Mouse (Mus musculus): ENCODE measurements around the gene Nanos3. TPM values are rescaled to one million over a fixed set of nuclear protein-coding genes. Genes with fewer than 3 reads are reported as not detected.

The Nanos3 gene
- polyA plus RNA-seq, 1 experiment: 2.3 TPM

DNA sequence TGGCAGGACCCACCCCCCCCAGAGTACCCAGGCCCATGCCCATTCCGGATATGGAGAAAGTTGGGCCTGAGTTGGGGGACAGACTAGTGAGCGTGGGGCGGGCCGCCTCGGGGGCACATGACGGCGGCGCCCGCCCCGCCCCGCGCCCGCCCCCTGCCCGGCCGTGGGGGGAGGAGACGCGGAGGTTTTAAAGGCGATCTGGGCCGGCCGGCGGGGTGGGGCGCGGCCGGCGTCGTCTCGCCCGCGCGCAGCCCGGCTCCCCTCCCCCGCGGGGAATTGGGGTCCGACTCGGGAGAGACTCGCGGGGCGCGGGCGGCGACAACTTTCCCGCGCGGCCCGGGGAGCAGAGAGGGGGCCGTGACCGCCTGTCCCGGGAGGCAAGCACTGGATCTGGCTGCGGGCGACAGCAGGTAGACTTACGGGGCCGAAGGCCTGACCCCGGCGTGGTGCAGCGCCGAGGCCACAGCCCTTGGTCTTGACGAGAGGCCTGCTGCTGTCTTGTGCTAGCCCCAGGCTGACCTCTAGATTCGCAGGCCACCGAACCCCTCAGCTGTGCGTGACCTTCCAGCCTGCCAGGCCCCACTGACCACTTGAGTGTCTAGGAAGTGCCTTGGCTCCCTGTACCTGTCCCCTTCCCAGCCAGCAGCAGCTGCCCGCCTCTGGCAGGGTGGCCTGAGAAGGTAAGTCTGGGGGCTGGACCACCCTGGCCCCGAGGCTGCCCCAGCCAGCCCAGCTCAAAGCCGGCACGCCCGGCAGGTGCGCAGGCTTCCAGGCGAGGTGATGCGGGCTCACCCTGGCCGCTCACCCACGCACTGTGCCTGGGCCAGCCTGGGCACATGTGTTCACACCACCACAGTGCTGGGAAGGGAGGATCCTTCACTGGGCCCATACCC lies 15.9 kb upstream of the Nanos3 start:
- TF ChIP-seq POLR2A (IDR thresholded peaks at IDR 0.05; ENCODE audit: borderline replicate concordance, insufficient read depth, low read length): no peak
- no peak for TF ChIP-seq CTCF (IDR thresholded peaks at IDR 0.05; ENCODE audit: borderline replicate concordance, insufficient read depth, low read depth, low read length)
- H3K27ac ChIP-seq (ENCODE audit: insufficient read depth, low read length): peak overlapping the region; percentile 21; the same call in 1 of the 2 replicates
- peak overlapping the region; percentile 34 for H3K4me3 ChIP-seq (replicated peaks; ENCODE audit: insufficient read depth, low read depth, low read length)
- no peaks in the 10 kb centered on the region for H3K27me3 ChIP-seq (ENCODE audit: control insufficient read depth, insufficient read depth, low read length)
- H3K4me1 ChIP-seq (ENCODE audit: control insufficient read depth, insufficient read depth, low read length): no peaks in the 10 kb centered on the region
- DNase-seq: no peak
- 13% methylated on average over 66 of the region's 70 CpGs for WGBS

DNA sequence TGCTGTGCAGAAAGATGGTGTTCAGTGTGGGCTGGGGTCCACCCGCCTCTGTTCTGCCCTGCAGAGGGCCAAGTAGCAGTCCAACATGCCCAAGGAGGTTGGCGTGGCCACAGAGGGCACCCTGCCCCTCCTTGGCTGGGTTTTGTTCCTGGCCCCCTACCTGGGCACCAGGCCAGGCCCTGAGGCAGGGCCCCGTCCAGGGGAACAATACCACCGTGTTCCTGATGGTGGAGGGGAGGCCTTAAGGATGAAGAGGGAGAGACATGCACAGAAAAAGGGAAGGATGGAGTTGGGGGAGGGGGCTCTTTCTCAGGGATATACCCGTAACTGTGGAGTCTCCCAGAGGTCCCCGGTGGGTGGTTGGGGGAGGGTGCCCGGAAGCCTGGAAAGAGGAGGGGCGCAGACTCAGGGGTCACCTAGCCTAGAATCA lies 15.1 kb upstream of the Nanos3 start:
- 47% methylated on average over 8 of the region's 8 CpGs for WGBS
- no peak overlapping the region for H3K4me3 ChIP-seq (replicated peaks; ENCODE audit: insufficient read depth, low read depth, low read length)
- no peaks in the 10 kb centered on the region for H3K27me3 ChIP-seq (ENCODE audit: control insufficient read depth, insufficient read depth, low read length)
- no peak for DNase-seq
- H3K4me1 ChIP-seq (ENCODE audit: control insufficient read depth, insufficient read depth, low read length): no peaks in the 10 kb centered on the region
- no peak for TF ChIP-seq POLR2A (IDR thresholded peaks at IDR 0.05; ENCODE audit: borderline replicate concordance, insufficient read depth, low read length)
- no peak for TF ChIP-seq CTCF (IDR thresholded peaks at IDR 0.05; ENCODE audit: borderline replicate concordance, insufficient read depth, low read depth, low read length)
- H3K27ac ChIP-seq (ENCODE audit: insufficient read depth, low read length): no peak overlapping the region

DNA sequence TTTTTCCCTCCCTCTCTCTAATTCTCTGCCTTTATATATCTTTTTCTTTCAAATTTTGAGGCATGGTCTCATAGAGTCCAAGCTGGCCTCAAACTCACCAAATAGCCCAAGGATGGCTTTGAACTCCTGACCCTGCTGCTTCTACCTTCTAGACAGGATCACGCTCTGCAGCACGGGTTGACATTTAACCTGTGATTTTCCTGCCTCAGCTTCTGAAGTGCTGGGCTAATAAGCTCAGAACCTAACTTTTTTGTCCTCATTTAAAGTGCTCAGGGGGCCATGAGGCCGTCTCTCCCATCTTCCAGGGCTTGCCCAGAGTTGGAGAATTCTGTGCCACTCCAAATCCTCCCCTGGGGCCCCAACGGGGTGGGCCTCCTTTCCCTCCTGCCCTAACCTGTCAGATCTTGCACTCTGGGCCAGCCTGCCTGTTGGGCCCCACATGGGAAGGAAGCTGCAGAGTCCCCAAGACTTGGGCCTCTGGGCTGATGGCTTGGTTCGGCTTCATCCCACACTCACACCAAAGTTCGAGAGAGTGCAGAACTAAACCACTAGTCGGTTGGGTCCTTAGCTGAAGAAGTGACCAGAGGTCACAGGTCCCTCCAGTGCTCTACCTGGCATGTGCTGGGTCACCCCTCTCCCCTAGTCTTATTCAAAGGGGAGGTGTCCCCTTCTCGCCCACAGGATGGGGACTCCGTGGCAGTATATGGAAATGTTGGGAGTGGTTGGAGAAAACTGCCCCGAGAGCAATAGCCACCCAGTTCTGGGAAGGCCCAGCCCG lies 14.5 kb upstream of the Nanos3 start:
- DNase-seq: no peak
- H3K27me3 ChIP-seq (ENCODE audit: control insufficient read depth, insufficient read depth, low read length): no peaks in the 10 kb centered on the region
- no peaks in the 10 kb centered on the region for H3K4me1 ChIP-seq (ENCODE audit: control insufficient read depth, insufficient read depth, low read length)
- TF ChIP-seq POLR2A (IDR thresholded peaks at IDR 0.05; ENCODE audit: borderline replicate concordance, insufficient read depth, low read length) (no peak), CTCF (IDR thresholded peaks at IDR 0.05; ENCODE audit: borderline replicate concordance, insufficient read depth, low read depth, low read length) (no peak)
- no peak overlapping the region for H3K4me3 ChIP-seq (replicated peaks; ENCODE audit: insufficient read depth, low read depth, low read length)
- 69% methylated on average over 11 of the region's 11 CpGs for WGBS
- H3K27ac ChIP-seq (ENCODE audit: insufficient read depth, low read length): no peak overlapping the region

DNA sequence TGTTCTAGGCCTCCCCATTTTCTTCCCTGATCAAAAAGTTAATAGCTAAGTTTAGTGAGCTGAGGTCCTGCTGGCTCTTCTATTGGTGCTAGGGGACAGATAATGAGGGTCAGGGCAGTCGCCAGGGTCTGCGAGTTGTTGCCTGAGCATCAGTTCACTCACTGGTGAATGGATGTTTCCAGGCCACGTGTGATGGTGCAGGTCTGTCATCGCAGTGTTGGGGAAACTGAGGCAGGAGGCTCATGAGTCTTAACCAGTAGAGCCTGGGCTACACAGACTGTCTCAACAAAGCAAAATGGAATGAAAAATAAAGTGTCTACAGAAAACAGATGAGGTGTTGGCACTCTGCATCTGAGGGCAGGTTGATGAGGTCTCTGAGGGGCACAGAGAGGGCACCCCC lies 13.9 kb upstream of the Nanos3 start:
- Histone ChIP-seq H3K4me1 (ENCODE audit: control insufficient read depth, insufficient read depth, low read length) (no peaks in the 10 kb centered on the region), H3K27me3 (ENCODE audit: control insufficient read depth, insufficient read depth, low read length) (no peaks in the 10 kb centered on the region), H3K4me3 (replicated peaks; ENCODE audit: insufficient read depth, low read depth, low read length) (no peak overlapping the region), H3K27ac (ENCODE audit: insufficient read depth, low read length) (no peak overlapping the region)
- 54% methylated on average over 4 of the region's 4 CpGs for WGBS
- TF ChIP-seq POLR2A (IDR thresholded peaks at IDR 0.05; ENCODE audit: borderline replicate concordance, insufficient read depth, low read length) (no peak), CTCF (IDR thresholded peaks at IDR 0.05; ENCODE audit: borderline replicate concordance, insufficient read depth, low read depth, low read length) (no peak)
- no peak for DNase-seq

DNA sequence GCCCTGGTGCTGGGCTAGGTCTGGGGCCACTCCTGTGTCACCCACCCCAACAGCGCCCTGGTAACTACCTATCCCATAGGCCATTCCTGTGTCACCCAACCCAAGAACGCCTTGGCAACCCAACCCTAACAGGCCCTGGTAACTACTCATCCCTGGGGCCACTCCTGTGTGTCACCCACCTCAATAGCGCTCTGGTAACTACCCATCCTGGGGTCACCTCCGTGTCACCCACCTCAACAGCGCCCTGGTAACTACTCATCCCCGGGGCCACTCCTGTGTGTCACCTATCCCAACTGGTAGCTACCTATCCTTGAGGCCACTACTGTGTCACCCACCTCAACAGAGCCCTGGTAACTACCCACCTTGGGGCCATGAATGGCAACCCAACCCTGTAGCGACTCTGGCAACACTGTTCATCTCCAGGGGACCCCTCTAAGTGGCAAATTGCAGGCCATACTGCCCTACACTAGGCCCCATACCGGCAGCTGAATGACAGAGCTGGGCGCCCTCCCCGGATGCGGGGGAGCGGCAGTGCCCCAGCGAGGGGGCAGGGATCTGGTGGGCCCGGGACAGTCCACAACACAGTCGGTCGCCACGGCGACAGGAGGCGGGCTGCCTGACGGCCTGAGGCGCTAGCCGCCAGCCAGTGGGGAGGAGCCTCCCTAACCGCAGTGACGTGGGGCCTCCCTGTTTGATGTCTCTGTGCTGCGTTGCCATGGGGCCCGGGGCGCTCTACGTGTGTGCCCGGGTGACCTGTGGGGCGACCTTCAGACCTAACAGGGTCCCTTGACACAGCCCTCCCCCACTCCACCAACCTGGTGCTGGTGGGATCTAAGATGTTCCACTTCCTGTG lies 13.1 kb upstream of the Nanos3 start:
- WGBS: 21% methylated on average over 30 of the region's 30 CpGs
- TF ChIP-seq POLR2A (IDR thresholded peaks at IDR 0.05; ENCODE audit: borderline replicate concordance, insufficient read depth, low read length) (no peak), CTCF (IDR thresholded peaks at IDR 0.05; ENCODE audit: borderline replicate concordance, insufficient read depth, low read depth, low read length) (no peak)
- Histone ChIP-seq H3K27ac (ENCODE audit: insufficient read depth, low read length) (peak overlapping the region; percentile 19; the same call in 1 of the 2 replicates), H3K4me3 (replicated peaks; ENCODE audit: insufficient read depth, low read depth, low read length) (no peak overlapping the region), H3K4me1 (ENCODE audit: control insufficient read depth, insufficient read depth, low read length) (no peaks in the 10 kb centered on the region), H3K27me3 (ENCODE audit: control insufficient read depth, insufficient read depth, low read length) (no peaks in the 10 kb centered on the region)
- peak; percentile 53 to 60 for DNase-seq

DNA sequence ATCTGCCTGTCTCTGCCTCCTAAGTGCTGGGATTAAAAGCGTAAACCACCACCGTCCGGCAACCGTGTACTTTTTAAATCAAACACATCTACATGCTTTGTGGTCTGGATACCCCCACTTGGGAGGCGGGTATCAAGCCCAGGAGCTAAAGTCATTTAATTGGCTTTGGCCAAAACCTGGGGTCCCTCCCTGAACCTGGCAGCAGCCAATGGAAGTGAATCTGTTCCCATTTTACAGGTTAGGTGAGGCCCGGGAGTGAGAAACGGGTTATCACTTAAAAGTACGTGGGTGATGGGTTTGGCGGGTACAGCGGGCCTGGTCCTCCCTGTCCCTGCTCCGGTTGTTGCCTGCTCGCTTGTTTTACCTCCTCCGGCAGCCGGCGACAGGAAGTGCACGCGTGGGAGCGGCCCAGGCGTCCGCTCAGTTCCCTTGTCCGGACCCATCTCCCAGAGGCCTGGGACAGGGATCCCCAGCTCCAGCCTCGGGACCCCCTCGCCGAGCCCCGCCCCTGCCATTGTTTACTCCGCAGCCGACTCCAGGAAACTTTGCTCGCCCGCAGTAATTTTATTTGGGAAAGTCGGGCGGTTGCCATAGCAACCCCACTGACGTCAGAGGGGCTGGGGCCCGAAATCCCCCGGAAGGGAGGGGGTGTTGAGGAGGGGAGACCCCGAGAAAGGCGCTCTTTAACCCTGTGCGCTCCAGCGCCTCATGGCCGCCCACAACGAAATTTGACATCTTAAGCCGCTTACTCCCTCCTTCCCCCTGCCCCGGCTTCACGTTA lies 12.3 kb upstream of the Nanos3 start:
- no peaks in the 10 kb centered on the region for H3K27me3 ChIP-seq (ENCODE audit: control insufficient read depth, insufficient read depth, low read length)
- peak in 1 of 2 experiments; percentile 38 for DNase-seq
- H3K4me1 ChIP-seq (ENCODE audit: control insufficient read depth, insufficient read depth, low read length): no peaks in the 10 kb centered on the region
- 22% methylated on average over 43 of the region's 43 CpGs for WGBS
- no peak for TF ChIP-seq POLR2A (IDR thresholded peaks at IDR 0.05; ENCODE audit: borderline replicate concordance, insufficient read depth, low read length)
- no peak for TF ChIP-seq CTCF (IDR thresholded peaks at IDR 0.05; ENCODE audit: borderline replicate concordance, insufficient read depth, low read depth, low read length)
- peak overlapping the region; percentile 3 for H3K4me3 ChIP-seq (replicated peaks; ENCODE audit: insufficient read depth, low read depth, low read length)
- H3K27ac ChIP-seq (ENCODE audit: insufficient read depth, low read length): peak overlapping the region; percentile 19; the same call in 1 of the 2 replicates
